Mouse (Mus musculus) urinary bladder, postnatal 25 days (tissue): Measurements from ENCODE around the gene Mical1.

Experiments used
- DNase-seq: peaks from one replicate; pipeline ENCODE4 v3.0.0; 2022; ENCODE audit warnings: low spot score

The Mical1 gene

GRCm38 (mm10) chr10:41520410-41520673, 44.2 kb downstream of the Mical1 start:
- DNase-seq, result no peak

GRCm38 (mm10) chr10:41523386-41523785, 47.3 kb downstream of the Mical1 start:
- no peak for DNase-seq

- DNase-seq, result no peak
Observed at GRCm38 (mm10) chr10:41525696-41526095, 49.6 kb downstream of the Mical1 start.

- DNase-seq, result no peak
Observed at GRCm38 (mm10) chr10:41529972-41530371, 53.9 kb downstream of the Mical1 start.

- DNase-seq, result no peak
Observed at GRCm38 (mm10) chr10:41535991-41536390, 59.9 kb downstream of the Mical1 start.
